Mouse (Mus musculus) skeletal muscle tissue, adult 2 months (tissue): ENCODE measurements around the gene Vmn2r116.
"Not testable (repeated sequence)": the region's sequence is repeated elsewhere in the genome, so short reads cannot be mapped to it uniquely, and the experiment has no call there.

ENCODE experiments used
- DNase-seq: peaks from one replicate; pipeline ENCODE4 v3.0.0-alpha.2; 2012; ENCODE audit warnings: low read depth, low spot score

Vmn2r116 gene

DNA sequence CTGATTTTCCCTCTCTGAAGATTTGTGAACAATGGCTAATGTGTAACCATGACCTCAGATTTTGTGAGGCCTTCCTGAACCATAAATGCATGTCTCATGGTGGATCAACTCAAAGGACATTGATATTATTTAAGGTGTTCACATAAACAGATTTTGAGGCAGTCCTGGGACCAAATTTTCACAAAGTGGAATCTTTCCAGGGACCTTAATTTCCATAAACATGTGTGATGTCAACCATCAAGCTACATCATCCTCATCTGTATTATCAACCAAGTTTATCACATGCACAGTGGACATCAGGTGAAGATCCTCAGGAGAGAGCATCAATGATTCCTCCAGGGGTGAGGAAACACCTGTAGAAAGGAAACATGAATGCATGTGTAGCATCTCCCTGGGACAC lies at the start of gene Vmn2r116:
Gene Vmn2r116, plus strand, starts transcription at position 301 of the 400 bp plus-strand sequence.
- DNase-seq, result not testable (repeated sequence)

DNA sequence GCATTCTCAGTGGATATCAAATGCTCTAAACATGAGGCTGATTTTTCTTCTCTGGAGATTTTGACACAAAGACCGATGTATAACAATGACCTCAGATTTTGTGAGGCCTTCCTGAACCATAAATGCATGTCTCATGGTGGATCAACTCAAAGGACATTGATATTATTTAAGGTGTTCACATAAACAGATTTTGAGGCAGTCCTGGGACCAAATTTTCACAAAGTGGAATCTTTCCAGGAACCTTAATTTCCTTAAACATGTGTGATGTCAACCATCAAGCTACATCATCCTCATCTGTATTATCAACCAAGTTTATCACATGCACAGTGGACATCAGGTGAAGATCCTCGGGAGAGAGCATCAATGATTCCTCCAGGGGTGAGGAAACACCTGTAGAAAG lies 41.0 kb upstream of the Vmn2r116 start, which contains the start of gene Vmn2r115:
Gene Vmn2r115, plus strand, starts transcription at position 301 of the 400 bp plus-strand sequence.
- not testable (repeated sequence) for DNase-seq

DNA sequence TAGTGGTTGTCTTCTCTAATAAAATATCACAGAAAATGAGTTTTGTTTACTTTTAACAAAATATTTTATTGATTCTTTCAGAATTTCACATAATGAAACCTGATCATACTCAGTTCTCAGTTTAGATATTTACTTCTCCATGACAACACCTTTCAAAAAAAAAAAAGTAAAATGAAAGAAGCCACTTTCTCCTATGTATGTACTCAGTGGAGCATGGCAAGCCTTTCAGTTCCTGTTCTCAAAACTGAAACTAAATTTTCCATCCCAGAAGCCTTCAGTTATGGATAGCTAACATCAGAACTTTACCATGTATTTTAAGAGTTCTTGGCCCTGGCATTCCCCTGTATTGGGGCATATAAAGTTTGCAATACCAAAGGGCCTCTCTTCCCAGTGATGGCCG lies 32.8 kb upstream of the Vmn2r116 start:
- no peak for DNase-seq

DNA sequence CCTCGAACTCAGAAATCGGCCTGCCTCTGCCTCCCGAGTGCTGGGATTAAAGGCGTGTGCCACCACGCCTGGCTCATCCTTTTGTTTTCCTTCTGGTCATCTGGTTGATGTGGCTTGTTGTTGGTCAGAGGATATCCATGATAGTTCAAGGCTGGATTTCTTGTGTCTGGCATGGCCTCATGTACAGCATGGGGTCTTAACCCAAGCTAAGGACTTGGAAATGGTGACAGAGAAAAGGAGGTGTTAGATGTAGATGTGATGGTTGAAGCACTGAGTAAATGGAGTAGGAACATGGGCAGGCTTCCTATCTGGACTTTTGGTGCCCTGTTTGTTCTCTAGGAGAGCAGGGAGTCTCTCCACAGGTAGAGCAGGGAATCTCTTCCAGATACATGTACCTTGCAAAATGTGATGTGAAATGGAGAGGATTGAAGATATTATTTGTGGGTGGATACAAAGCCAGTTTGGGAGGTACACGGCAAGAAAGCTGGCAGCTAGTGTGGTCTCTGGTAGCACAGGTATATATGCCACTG lies 48.8 kb downstream of the Vmn2r116 start:
- peak; percentile 3 for DNase-seq
